Mouse (Mus musculus): Measurements from ENCODE around the gene Slc35e2.

DNA sequence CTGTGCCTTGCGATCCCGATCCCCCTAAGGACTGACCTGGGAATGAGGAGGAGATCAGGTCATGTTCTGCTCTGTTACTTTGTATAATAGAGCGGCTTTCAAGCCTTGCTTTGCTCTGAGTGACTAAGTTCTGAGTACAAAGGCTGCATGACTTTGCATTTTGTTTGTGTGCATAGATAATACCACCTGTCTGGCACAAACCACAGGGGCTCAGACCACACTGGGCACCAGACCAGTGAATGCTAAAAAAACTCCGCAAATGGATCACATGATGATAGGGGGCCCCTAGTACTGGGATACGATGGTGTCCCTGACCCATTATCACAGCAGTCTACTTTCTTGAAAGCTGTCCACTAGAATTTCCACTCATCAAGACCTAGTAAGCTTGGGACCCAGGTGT is 4.6 kb upstream of the Slc35e2 start:
- no peak for TF ChIP-seq CTCF (IDR thresholded peaks at IDR 0.05; ENCODE audit: extremely low read depth, insufficient read depth, low read length)
- TF ChIP-seq POLR2A (IDR thresholded peaks at IDR 0.05; ENCODE audit: extremely low read depth, insufficient read depth, low read length), result no peak

All from cortical plate, adult 2 months (tissue).